Mouse (Mus musculus) E14TG2a.4 (cell line): Measurements from ENCODE around the gene Plekhm2.

ENCODE experiments used
- CTCF ChIP-seq: conservative IDR thresholded peaks from 2 replicates; pipeline ENCODE4 v1.5.1; 2014; ENCODE audit warnings: low read length
- NANOG ChIP-seq: IDR thresholded peaks from 2 replicates; pipeline ENCODE4 v1.6.1; 2014; ENCODE audit warnings: borderline replicate concordance, low read length, mixed read lengths

DNA sequence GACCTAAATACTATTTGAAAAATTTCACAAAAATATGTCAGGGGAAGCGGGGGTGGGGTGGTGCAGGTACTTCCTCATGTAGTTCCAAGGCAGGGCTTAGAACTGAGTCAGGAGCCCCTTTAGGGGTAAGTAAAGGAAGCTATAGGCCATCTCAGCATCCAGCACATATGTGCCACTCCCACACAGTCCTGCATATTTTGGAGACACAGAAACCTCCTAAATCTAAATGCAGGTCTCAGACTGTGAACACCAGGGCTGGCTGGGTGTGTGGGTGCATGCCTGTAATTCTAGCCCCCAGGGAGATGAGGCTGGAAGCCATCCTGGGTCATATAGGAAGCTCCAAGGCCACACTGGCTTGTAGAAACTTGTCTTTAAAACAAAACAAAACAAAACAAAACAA is 46.6 kb upstream of the Plekhm2 start:
- TF ChIP-seq CTCF (no peak), NANOG (no peak)
